Mouse (Mus musculus) limb, embryonic 13.5 days (tissue): ENCODE measurements around the gene Camkmt. TPM values are rescaled to one million over a fixed set of nuclear protein-coding genes. Genes with fewer than 3 reads are reported as not detected.

Experiments
- ATAC-seq: fragments of 200-750 bp; cut with Nextera tagmentation; 2 replicates; pipeline ENCODE4 v1.8.0; 2017; ENCODE audit warnings: low read depth, moderate number of reproducible peaks, moderate TSS enrichment; ENCODE audit not compliant: low FRiP score
- H3K27ac ChIP-seq: fragments of 300-500 bp; sonication (generic); 2 replicates; pipeline ENCODE4 v1.5.1; 2015; ENCODE audit warnings: inconsistent platforms, mild to moderate bottlenecking, moderate library complexity
- H3K27me3 ChIP-seq: fragments of 300-500 bp; sonication (generic); 2 replicates; pipeline ENCODE4 v1.6.1; 2015; ENCODE audit warnings: mild to moderate bottlenecking, inconsistent platforms
- H3K36me3 ChIP-seq: fragments of 300-500 bp; sonication (generic); 2 replicates; pipeline ENCODE4 v1.6.1; 2015; ENCODE audit warnings: inconsistent platforms, mild to moderate bottlenecking, moderate library complexity
- H3K4me1 ChIP-seq: fragments of 300-500 bp; sonication (generic); 2 replicates; pipeline ENCODE4 v1.6.1; 2015; ENCODE audit warnings: inconsistent platforms
- H3K4me2 ChIP-seq: fragments of 300-500 bp; sonication (generic); replicated peaks from 2 replicates; pipeline ENCODE4 v1.6.1; 2015; ENCODE audit warnings: inconsistent platforms, mild to moderate bottlenecking, moderate library complexity
- H3K4me3 ChIP-seq: fragments of 300-500 bp; sonication (generic); 2 replicates; pipeline ENCODE4 v1.5.1; 2015; ENCODE audit warnings: moderate library complexity, mild to moderate bottlenecking, inconsistent platforms
- H3K9ac ChIP-seq: fragments of 300-500 bp; sonication (generic); 2 replicates; pipeline ENCODE4 v1.6.1; 2015; ENCODE audit warnings: mild to moderate bottlenecking, inconsistent platforms
- H3K9me3 ChIP-seq: fragments of 300-500 bp; sonication (generic); 2 replicates; pipeline ENCODE4 v1.6.1; 2016; ENCODE audit warnings: inconsistent platforms
- WGBS: fragments of 180-500 bp; shearing (Covaris S2); methylation state at CpG from one replicate; pipeline ENCODE4 v1.1.7; 2015; 5-methylcytosine and 5-hydroxymethylcytosine counted together
- polyA plus RNA-seq: library from polyadenylated mRNA; unstranded; fragments of >200 nt; fragmentation: Nextera tagmentation; extraction: Ambion mirVana; gene quantifications from 2 replicates; pipeline ENCODE4 v1.2.1, GENCODE M21; 2015

Camkmt gene
- 13.8 and 15.7 TPM in 2 replicates for polyA plus RNA-seq

DNA sequence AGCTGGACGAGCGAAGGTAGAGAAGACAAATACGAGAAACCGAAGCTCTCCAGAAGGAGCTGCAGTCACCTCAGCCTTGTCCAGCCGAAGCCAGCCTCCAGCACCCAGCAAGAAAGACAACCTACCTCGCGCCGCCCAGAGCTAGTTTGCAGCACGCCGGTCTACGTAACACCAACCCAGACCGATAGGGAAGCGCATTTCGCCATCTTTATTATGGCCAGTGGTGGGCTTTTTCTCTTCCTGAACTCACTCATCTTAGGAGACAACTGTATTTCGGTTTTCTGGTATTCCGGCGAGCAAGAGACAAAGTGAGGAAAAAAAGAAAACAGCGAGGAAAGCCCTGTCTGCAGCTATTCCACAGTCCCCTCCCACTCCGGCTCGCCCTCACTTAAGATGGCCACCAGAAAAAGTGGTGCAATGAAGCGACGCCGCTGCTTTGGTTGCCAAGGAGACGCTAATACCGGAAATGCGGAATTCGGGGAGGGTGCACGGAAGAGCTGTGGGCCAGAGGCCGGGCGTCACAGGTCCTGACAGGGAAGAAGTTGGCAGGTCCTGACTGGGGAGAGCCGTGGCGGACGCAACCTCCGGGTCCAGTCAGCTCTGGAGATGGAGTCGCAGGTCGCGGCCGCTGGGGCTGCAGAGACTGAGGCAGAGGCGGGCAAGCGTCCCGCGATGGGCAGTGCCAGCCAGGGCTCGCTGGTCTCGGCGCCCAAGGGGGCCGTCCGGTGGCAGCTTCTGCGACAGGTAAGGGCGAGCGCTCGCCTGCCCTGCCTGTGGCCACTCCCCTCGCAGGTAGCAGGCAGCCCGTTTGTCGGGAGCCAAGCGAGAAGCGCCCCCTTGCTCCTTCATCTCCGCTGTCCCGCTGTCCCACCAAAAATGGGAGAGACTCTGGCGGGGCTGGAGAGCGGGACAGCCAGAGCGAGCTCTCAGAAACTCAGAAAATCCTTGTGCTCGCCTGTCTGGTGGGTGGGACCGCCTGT lies at the start of gene Camkmt, which contains the start of gene Prepl:
Gene Camkmt (plus strand): TSS at position 433 of the 980 bp plus-strand sequence.
Gene Prepl (minus strand): TSS at position 122 of the 980 bp plus-strand sequence.
- no peaks in the 10 kb centered on the region for H3K36me3 ChIP-seq
- H3K4me1 ChIP-seq = peaks cover 12% of the 10 kb centered on the region
- H3K9me3 ChIP-seq = no peaks in the 10 kb centered on the region
- H3K4me2 ChIP-seq = peak within 1 kb of the TSS; percentile 83
- H3K27ac ChIP-seq = peak within 1 kb of the TSS; percentile 79
- peak within 1 kb of the TSS; percentile 91 for H3K4me3 ChIP-seq
- ATAC-seq = peak; percentile 99
- H3K9ac ChIP-seq = peak within 1 kb of the TSS; percentile 78
- H3K27me3 ChIP-seq = no peaks in the 10 kb centered on the region
- WGBS = under 1% methylated on average over 58 of the region's 63 CpGs

DNA sequence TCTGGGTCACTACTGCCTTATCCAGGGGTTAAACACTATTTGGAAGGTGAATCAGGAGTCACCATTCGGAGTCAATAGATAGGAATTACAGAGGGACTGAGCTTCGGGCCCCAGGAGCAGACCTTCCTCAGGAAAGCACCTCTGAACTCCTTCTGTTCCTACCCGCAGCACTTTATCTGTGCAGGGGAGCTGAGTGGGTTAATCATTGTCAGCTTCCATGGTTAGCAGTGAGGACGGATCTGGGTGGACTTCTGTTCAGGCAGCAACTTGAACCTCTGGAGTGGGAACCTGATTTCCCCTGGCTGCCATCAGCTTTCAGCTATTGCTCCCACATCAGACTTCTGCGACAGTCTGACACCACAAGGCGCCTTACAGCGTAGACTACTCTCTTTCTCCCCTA lies 49.4 kb upstream of the Camkmt start:
- Histone ChIP-seq H3K36me3 (no peaks in the 10 kb centered on the region), H3K9ac (no peak overlapping the region), H3K4me3 (no peak overlapping the region), H3K9me3 (no peaks in the 10 kb centered on the region), H3K27ac (no peak overlapping the region), H3K4me1 (no peaks in the 10 kb centered on the region), H3K27me3 (no peaks in the 10 kb centered on the region), H3K4me2 (no peak overlapping the region)
- ATAC-seq = no peak
- WGBS = 75% methylated on average over 7 of the region's 7 CpGs

DNA sequence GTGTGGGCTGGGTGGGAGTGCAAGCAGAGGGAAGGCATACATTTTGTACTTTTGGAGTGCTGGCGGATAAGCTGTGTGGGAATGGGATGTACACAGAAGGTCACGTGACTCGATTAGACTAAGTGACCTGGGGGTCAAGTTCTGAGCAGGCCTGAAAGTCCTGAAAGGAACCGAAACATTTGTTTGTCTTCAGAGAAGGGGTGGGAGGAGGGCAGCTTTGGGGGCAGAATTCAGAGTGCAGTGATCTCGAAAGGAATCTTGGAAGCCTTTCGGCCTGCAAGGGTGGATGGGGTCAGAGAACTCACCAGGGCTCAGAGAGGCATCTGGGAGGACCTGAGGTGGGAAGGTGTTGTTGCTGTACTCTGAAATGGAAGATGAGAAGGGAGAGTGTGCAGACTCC lies 47.9 kb upstream of the Camkmt start:
- WGBS = 81% methylated on average over 6 of the region's 6 CpGs
- Histone ChIP-seq H3K36me3 (no peaks in the 10 kb centered on the region), H3K9ac (no peak overlapping the region), H3K4me2 (no peak overlapping the region), H3K9me3 (no peaks in the 10 kb centered on the region), H3K4me1 (no peaks in the 10 kb centered on the region), H3K4me3 (no peak overlapping the region), H3K27ac (no peak overlapping the region), H3K27me3 (no peaks in the 10 kb centered on the region)
- no peak for ATAC-seq

DNA sequence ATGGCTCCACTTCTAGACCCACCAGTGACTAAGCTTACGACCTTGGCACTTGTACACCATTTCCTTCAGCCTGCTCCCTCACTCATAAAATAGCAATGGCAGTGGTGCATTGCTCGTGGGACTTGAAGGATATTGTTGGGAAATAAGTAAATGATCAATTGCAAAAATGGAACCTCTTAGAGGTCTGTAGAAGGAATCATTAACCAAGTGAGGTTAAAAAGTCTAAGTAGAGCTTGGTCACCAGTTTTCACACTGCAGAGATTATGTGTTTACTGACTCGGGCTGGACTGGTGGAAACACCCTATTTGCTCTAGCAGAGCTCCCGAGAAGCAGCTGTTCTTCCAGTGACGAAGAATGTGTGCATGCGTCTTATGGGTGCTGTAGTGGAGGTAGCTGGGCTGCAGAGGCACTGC lies 46.9 kb upstream of the Camkmt start:
- Histone ChIP-seq H3K27me3 (no peaks in the 10 kb centered on the region), H3K4me2 (no peak overlapping the region), H3K4me3 (no peak overlapping the region), H3K4me1 (no peaks in the 10 kb centered on the region), H3K9ac (no peak overlapping the region), H3K27ac (no peak overlapping the region), H3K9me3 (no peaks in the 10 kb centered on the region), H3K36me3 (no peaks in the 10 kb centered on the region)
- WGBS = 70% methylated on average over 6 of the region's 6 CpGs
- no peak for ATAC-seq

DNA sequence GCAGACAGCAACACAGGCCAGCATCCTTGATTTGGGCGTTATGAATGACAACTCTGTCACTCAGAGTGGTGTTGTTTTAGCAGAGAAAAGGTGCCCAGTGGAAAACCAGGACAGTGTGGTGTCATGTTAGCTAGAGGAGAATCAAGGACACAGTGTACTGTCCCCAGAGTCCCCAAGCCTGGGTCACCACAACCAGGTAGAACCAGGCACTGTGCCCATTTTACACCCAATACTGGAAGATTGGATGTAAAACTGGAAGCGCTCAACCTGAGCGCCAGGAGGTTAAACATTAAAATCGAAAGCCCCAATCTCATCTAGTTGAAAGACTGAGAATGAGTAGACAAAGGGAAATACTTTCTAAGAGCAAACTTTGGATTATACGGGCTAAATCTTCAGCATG lies 45.9 kb upstream of the Camkmt start:
- no peak overlapping the region for H3K9ac ChIP-seq
- no peak overlapping the region for H3K4me2 ChIP-seq
- no peak overlapping the region for H3K4me3 ChIP-seq
- 94% methylated on average over 5 of the region's 5 CpGs for WGBS
- no peak for ATAC-seq
- H3K36me3 ChIP-seq = no peaks in the 10 kb centered on the region
- no peaks in the 10 kb centered on the region for H3K27me3 ChIP-seq
- H3K4me1 ChIP-seq = no peaks in the 10 kb centered on the region
- H3K27ac ChIP-seq = no peak overlapping the region
- no peaks in the 10 kb centered on the region for H3K9me3 ChIP-seq

DNA sequence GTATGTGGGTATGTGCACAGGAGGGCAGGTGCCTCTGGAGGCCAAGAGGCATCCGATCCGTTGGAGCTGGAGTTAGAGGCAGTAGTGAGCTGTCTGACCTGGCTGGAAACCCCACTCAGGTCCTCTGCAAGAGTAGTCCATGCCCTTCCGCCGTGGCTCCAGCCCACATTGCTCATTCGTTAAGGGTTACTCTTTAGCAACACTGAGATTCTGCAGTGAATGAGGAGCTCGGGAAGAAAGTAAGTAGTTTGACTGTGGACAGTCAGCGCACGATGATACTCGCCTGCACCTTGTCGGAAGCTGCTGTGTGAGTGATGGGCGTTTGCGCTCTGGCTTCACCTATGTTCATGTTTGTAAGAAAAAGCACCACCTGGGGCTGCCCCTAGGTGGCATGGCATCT lies 45.2 kb upstream of the Camkmt start:
- no peaks in the 10 kb centered on the region for H3K9me3 ChIP-seq
- H3K9ac ChIP-seq = no peak overlapping the region
- no peak for ATAC-seq
- H3K4me3 ChIP-seq = no peak overlapping the region
- no peaks in the 10 kb centered on the region for H3K27me3 ChIP-seq
- H3K4me2 ChIP-seq = no peak overlapping the region
- 80% methylated on average over 12 of the region's 12 CpGs for WGBS
- no peaks in the 10 kb centered on the region for H3K36me3 ChIP-seq
- H3K4me1 ChIP-seq = no peaks in the 10 kb centered on the region
- no peak overlapping the region for H3K27ac ChIP-seq

DNA sequence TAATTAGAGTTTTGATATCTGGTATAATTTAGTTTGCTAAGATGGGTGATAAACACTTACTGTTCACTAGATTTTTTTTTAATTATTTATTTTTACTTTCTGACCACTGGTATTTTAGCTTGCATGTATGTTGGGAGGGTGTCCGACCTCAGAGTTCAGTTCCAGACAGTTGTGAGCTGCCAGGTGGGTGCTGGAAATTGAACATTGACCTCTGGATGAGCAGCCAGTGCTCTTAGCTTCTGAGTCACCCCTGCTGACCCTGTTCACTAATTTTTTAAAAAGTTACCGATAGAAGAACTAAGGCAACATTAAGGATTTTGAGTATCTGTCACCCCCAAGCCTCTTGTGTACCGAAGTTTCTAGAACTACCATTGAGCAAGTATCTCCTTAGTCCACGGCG lies 42.0 kb upstream of the Camkmt start:
- no peak overlapping the region for H3K9ac ChIP-seq
- H3K36me3 ChIP-seq = no peaks in the 10 kb centered on the region
- H3K4me2 ChIP-seq = no peak overlapping the region
- H3K27ac ChIP-seq = no peak overlapping the region
- 91% methylated on average over 5 of the region's 5 CpGs for WGBS
- H3K27me3 ChIP-seq = no peaks in the 10 kb centered on the region
- H3K4me1 ChIP-seq = no peaks in the 10 kb centered on the region
- ATAC-seq = no peak
- H3K9me3 ChIP-seq = no peaks in the 10 kb centered on the region
- no peak overlapping the region for H3K4me3 ChIP-seq

DNA sequence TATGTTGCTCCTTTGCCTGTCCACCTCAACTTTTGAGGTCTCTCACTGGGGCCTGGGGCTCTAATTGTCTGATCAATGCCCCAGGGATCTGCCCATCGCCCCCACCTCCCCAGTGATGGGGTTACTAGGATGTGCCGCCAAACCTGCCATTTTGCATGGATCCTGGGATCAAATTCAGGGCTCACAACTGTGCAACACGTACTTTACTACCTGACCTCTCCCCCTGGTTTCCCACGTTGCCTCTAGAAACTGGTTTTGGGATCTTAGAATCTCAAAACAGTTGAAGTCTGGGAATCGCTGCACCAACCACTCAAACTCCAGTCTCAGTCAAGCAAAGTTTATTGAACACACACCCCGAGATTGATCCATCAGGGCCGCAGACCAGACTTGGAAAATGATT lies 32.1 kb upstream of the Camkmt start:
- Histone ChIP-seq H3K9me3 (no peaks in the 10 kb centered on the region), H3K9ac (no peak overlapping the region), H3K27ac (no peak overlapping the region), H3K36me3 (peaks cover 11% of the 10 kb centered on the region), H3K27me3 (no peaks in the 10 kb centered on the region), H3K4me3 (no peak overlapping the region), H3K4me2 (no peak overlapping the region), H3K4me1 (no peaks in the 10 kb centered on the region)
- no peak for ATAC-seq
- 88% methylated on average over 7 of the region's 7 CpGs for WGBS

DNA sequence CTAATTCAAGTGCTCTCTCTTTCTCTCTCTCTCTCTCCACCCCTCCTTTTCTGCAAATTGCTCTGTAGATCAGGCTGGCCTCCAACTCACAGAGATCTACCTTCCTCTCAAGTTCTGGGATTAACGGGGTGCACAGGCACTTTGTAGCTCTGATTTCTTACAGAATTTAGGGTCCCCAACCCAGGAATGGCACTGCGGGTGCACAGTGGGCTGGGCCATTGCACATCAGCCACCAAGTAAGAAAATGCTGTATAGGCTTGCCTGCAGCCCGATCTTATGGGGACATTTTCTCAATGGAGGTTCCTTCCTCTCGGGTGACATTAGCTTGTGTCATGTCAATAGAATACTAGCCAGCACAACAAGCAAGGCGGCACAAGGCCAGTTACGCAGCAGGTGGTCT lies 31.2 kb upstream of the Camkmt start:
- Histone ChIP-seq H3K36me3 (peaks cover 20% of the 10 kb centered on the region), H3K4me2 (no peak overlapping the region), H3K27me3 (no peaks in the 10 kb centered on the region), H3K9me3 (no peaks in the 10 kb centered on the region), H3K9ac (no peak overlapping the region), H3K4me1 (no peaks in the 10 kb centered on the region), H3K27ac (no peak overlapping the region), H3K4me3 (no peak overlapping the region)
- no peak for ATAC-seq
- 94% methylated on average over 6 of the region's 6 CpGs for WGBS

DNA sequence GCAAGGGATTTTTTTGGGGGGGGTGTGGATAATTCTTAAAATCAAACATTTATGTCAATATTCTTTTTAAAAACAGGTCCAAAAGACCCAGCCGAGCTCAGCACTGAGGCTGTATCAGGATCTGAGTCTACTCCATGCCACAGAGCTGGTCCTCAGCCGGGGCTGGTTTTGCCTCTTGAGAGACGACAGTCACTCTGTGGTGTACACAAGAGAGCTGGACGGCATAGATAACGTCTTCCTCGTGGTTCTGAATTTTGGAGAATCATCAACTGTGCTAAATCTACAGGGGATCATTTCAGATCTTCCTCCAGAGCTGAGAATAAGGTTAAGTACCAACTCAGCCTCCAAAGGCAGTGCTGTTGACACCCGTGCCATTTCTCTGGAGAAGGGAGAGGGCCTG lies 26.8 kb upstream of the Camkmt start:
- Histone ChIP-seq H3K27ac (no peak overlapping the region), H3K4me2 (no peak overlapping the region), H3K4me3 (no peak overlapping the region), H3K9me3 (no peaks in the 10 kb centered on the region), H3K9ac (no peak overlapping the region), H3K27me3 (no peaks in the 10 kb centered on the region), H3K36me3 (peaks cover 62% of the 10 kb centered on the region), H3K4me1 (no peaks in the 10 kb centered on the region)
- no peak for ATAC-seq
- WGBS = 87% methylated on average over 7 of the region's 7 CpGs

DNA sequence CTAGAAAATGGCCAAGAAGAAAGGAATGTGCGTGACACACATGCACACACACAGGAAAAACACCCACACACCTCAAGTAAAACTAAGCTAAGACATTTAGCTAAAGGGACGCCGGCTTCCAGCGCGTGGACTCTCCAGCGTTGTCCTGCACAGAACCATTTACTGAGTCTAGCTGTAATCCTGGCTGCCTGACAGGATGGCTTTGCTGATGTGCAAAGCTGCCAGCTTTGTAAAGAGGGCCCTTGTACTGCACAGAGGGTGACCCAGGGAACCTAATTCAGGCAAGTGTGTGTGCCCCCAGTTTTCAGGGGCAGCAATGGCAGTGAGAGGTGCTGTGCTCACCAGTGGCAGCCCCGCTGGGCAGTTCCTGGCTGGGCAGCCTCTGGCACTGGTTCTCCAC lies 23.0 kb upstream of the Camkmt start:
- Histone ChIP-seq H3K4me2 (no peak overlapping the region), H3K4me1 (peaks cover 5% of the 10 kb centered on the region; the same call in 1 of the 2 replicates), H3K9ac (no peak overlapping the region), H3K27ac (no peak overlapping the region), H3K36me3 (peaks cover 89% of the 10 kb centered on the region), H3K9me3 (no peaks in the 10 kb centered on the region), H3K27me3 (no peaks in the 10 kb centered on the region), H3K4me3 (no peak overlapping the region)
- WGBS = 95% methylated on average over 7 of the region's 7 CpGs
- no peak for ATAC-seq

DNA sequence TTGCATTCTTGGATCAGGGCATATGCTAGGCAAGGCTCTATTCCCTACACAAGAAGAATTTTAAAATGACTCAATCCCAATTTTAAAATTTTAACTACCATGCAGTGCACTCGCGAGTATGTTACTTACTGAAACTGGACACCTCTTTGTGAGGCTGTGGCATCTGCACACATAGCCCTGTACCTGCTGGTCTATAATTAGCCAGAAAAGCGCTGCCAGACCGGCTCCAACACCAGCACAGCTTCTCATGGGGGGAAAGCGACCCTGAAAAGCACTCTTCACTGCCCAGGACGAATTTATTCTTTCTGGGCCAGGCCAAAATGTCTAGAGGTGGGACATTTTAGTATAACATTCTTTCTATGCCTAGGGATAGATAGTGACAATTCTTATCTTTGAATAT lies 19.7 kb upstream of the Camkmt start:
- ATAC-seq = no peak
- H3K9me3 ChIP-seq = no peaks in the 10 kb centered on the region
- peaks cover 63% of the 10 kb centered on the region for H3K36me3 ChIP-seq
- no peak overlapping the region for H3K9ac ChIP-seq
- no peaks in the 10 kb centered on the region for H3K27me3 ChIP-seq
- H3K4me1 ChIP-seq = peaks cover 12% of the 10 kb centered on the region; the same call in 1 of the 2 replicates
- no peak overlapping the region for H3K4me2 ChIP-seq
- H3K4me3 ChIP-seq = no peak overlapping the region
- no peak overlapping the region for H3K27ac ChIP-seq
- 56% methylated on average over 6 of the region's 6 CpGs for WGBS
